In the genomic region with DNA sequence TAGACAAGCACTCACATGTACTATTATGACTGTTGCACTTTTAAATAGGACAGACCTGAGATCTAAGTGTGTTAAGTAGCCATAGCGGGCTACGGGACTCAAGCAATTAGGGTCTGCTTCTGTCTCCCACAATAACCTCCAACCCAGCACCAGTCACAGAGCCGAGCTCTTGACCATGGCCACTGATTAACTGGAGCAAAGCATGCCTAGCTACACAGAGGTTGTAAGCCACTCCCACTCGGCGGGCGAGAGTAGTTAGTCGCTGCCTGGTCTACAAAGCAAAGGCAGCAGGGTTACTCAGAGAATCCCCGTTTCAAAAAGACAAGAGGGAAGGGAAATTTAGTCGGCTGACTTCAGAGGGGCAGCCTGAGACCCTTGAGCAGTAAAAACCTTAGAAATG, we compare ENCODE assay signal across 11 mouse cellular contexts.
A peak's percentile ranks its signal among the peaks of the same experiment; 100 is the strongest.
DNase-seq lines count a peak whose midpoint lies in the region; ATAC-seq and TF ChIP-seq lines count a peak whose summit lies in the region.
"Had no signal": no experiment of that assay in that cellular context is flagged by ENCODE, and none has a peak within 500 bp of the region (broad histone marks: within the 10 kb centered on the region; RNA-seq: fewer than 3 reads in every experiment).

No protein-coding gene starts in this region.

- no peak for TF ChIP-seq CTCF in brain, embryonic 14.5 days (IDR thresholded peaks at IDR 0.05; ENCODE audit: borderline replicate concordance, extremely low read depth, insufficient read depth, insufficient read length)

- WGBS in kidney, embryonic 14.5 days = 48% methylated on average over 9 of the region's 9 CpGs

- no peak for TF ChIP-seq POLR2A in brain, embryonic 14.5 days (IDR thresholded peaks at IDR 0.05; ENCODE audit: borderline replicate concordance, extremely low read depth, insufficient read depth, insufficient read length, poor library complexity, severe bottlenecking)

- no peaks in the 10 kb centered on the region for H3K9me3 ChIP-seq in kidney, embryonic 14.5 days (ENCODE audit: control insufficient read depth, low read length)
- H3K9me3 ChIP-seq: limb, embryonic 15.5 days; neural tube, embryonic 15.5 days had no signal

- 0 out of 2 replicates have a peak, but pooled peaks cover 4% of the 10 kb centered on the region for H3K4me1 ChIP-seq in kidney, embryonic 14.5 days (ENCODE audit: control insufficient read depth, insufficient read depth, low read length)
- H3K4me1 ChIP-seq: limb, embryonic 15.5 days; neural tube, embryonic 15.5 days had no signal

- peak; percentile 58 for DNase-seq in kidney, adult 11 months
- peak; percentile 66 for DNase-seq in brain, embryonic 14.5 days (ENCODE audit: low read depth)
- DNase-seq in kidney, adult 8-10 months = peak; percentile 57 to 67
- DNase-seq in mesoderm, embryonic 11.5 days (ENCODE audit: low read depth, low spot score) = peak; percentile 8
- no peak for DNase-seq in spleen, postnatal 14 days (ENCODE audit: low spot score in 2 of 2)
- DNase-seq in layer of hippocampus, adult 8-10 months (ENCODE audit: low spot score in 2 of 2) = no peak
- no peak for DNase-seq in gastrocnemius, postnatal 25 days
- DNase-seq: cerebellum, adult 9-10 months had no signal

- H3K27ac ChIP-seq in kidney, embryonic 14.5 days (ENCODE audit: low read depth, low read length) = no peak overlapping the region
- H3K27ac ChIP-seq: limb, embryonic 15.5 days; neural tube, embryonic 15.5 days had no signal

- H3K4me3 ChIP-seq in kidney, embryonic 14.5 days (ENCODE audit: low read length) = no peak overlapping the region
- H3K4me3 ChIP-seq: limb, embryonic 15.5 days; neural tube, embryonic 15.5 days had no signal

- H3K36me3 ChIP-seq in kidney, embryonic 14.5 days (ENCODE audit: control insufficient read depth, insufficient read depth, low read length) = 0 out of 2 replicates have a peak, but pooled peaks cover 2% of the 10 kb centered on the region
- H3K36me3 ChIP-seq: limb, embryonic 15.5 days; neural tube, embryonic 15.5 days had no signal

- H3K9ac ChIP-seq in kidney, embryonic 14.5 days (ENCODE audit: low read depth, low read length) = no peak overlapping the region
- H3K9ac ChIP-seq: limb, embryonic 15.5 days; neural tube, embryonic 15.5 days had no signal

- no peak for ATAC-seq in kidney, embryonic 14.5 days (ENCODE audit: low FRiP score, low TSS enrichment)

- H3K27me3 ChIP-seq in kidney, embryonic 14.5 days (ENCODE audit: control insufficient read depth, insufficient read depth, low read length) = no peaks in the 10 kb centered on the region
- H3K27me3 ChIP-seq: limb, embryonic 15.5 days; neural tube, embryonic 15.5 days had no signal

- H3K4me2 ChIP-seq in kidney, embryonic 14.5 days (replicated peaks; ENCODE audit: low read depth, low read length) = no peak overlapping the region
- H3K4me2 ChIP-seq: limb, embryonic 15.5 days; neural tube, embryonic 15.5 days had no signal

Comparison
In these comparisons a context has a peak if more than half of its experiments do, and no peak if none do; other contexts are left out.
1. DNase-seq: peak in kidney, adult 11 months (single experiment), brain, embryonic 14.5 days (single experiment), kidney, adult 8-10 months (2 of 2) and mesoderm, embryonic 11.5 days (single experiment); none in spleen, postnatal 14 days (0 of 2), layer of hippocampus, adult 8-10 months (0 of 2) and gastrocnemius, postnatal 25 days (single experiment).